ENCODE assay signal across 22 mouse cellular contexts in the genomic region with DNA sequence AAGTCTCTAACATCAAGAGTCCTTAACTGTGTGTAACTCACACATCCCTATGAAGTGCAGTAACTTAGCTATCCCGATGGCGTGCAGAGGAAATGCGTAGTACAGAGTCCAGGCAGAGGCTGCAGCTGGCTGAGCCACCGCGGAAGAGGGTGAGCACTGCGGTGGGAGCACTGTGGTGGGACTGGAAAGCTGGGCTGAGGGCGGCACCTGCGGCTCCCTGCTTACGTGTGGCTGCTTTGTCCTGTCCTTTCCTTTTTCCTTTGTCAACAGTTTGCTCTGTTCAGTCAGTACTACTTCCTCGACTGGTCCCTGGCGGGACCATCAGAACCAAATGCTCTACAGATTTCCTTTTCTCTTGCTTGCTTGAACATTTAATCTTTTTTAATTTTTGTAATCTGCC. TPM values are rescaled to one million over a fixed set of nuclear protein-coding genes. Genes with fewer than 3 reads are reported as not detected.
DNase-seq lines count a peak whose midpoint lies in the region.
"Had no signal": no experiment of that assay in that cellular context is flagged by ENCODE, and none has a peak within 500 bp of the region (broad histone marks: within the 10 kb centered on the region; RNA-seq: fewer than 3 reads in every experiment).

No protein-coding gene starts in this region.

- no peaks in the 10 kb centered on the region for H3K36me3 ChIP-seq in heart, embryonic 10.5 days
- H3K36me3 ChIP-seq: embryonic facial prominence, embryonic 15.5 days; forebrain, embryonic 10.5 days had no signal

- no peak overlapping the region for H3K4me3 ChIP-seq in heart, embryonic 10.5 days
- H3K4me3 ChIP-seq: embryonic facial prominence, embryonic 13.5 days; embryonic facial prominence, embryonic 15.5 days; erythroblast, embryonic 14.5 days; forebrain, embryonic 10.5 days; forebrain, embryonic 12.5 days had no signal

- no peaks in the 10 kb centered on the region for H3K27me3 ChIP-seq in heart, embryonic 10.5 days (ENCODE audit: insufficient read depth, poor library complexity, severe bottlenecking)
- H3K27me3 ChIP-seq: CH12.LX; embryonic facial prominence, embryonic 13.5 days; embryonic facial prominence, embryonic 15.5 days; forebrain, embryonic 12.5 days had no signal

- no peak overlapping the region for H3K27ac ChIP-seq in heart, embryonic 10.5 days
- H3K27ac ChIP-seq: embryonic facial prominence, embryonic 13.5 days; embryonic facial prominence, embryonic 15.5 days; forebrain, embryonic 10.5 days; forebrain, embryonic 12.5 days had no signal

- no peaks in the 10 kb centered on the region for H3K9me3 ChIP-seq in heart, embryonic 10.5 days
- H3K9me3 ChIP-seq: embryonic facial prominence, embryonic 13.5 days; embryonic facial prominence, embryonic 15.5 days; forebrain, embryonic 10.5 days; forebrain, embryonic 12.5 days had no signal

- WGBS in heart, embryonic 10.5 days = 72% methylated on average over 11 of the region's 11 CpGs

- H3K4me1 ChIP-seq in heart, embryonic 10.5 days = peaks cover 6% of the 10 kb centered on the region
- H3K4me1 ChIP-seq: embryonic facial prominence, embryonic 13.5 days; embryonic facial prominence, embryonic 15.5 days; forebrain, embryonic 10.5 days; forebrain, embryonic 12.5 days had no signal

- peak; percentile 62 for DNase-seq in heart, embryonic 10.5 days (ENCODE audit: low spot score)
- no peak for DNase-seq in heart, postnatal 4 days
- peak; percentile 42 for DNase-seq in ES-CJ7 (ENCODE audit: low read depth, low spot score)
- peak; percentile 53 for DNase-seq in ZHBTc4 (ENCODE audit: low read depth, low spot score)
- DNase-seq in layer of hippocampus, adult 9-10 months (ENCODE audit: low spot score) = no peak
- DNase-seq: adrenal gland, adult 2 months; adrenal gland, postnatal 10 days; adrenal gland, postnatal 25 days; B cell, adult 2 months; cerebellum, adult 11 months; cerebellum, adult 18-20 months; cerebellum, adult 8-10 months; cerebellum, adult 9-11 months; cerebellum, postnatal 14 days; cerebellum, postnatal 36 days; embryo, embryonic 11 days had no signal

RNA-seq across cellular contexts. Expression of a gene that starts 16.7 kb away (rescaled TPM):
- 74.4 and 79.4 TPM in 2 replicates for polyA plus RNA-seq in heart, embryonic 10.5 days (2016; fragmentation: Nextera tagmentation; extraction: Ambion mirVana)
- 10 to 100 TPM; 80.3 to 81.0 TPM for total RNA-seq in heart, postnatal 4 days (2021)

Comparison
In these comparisons a context has a peak if more than half of its experiments do, and no peak if none do; other contexts are left out.
1. DNase-seq: peak in heart, embryonic 10.5 days (single experiment), ES-CJ7 (single experiment) and ZHBTc4 (single experiment); none in heart, postnatal 4 days (single experiment) and layer of hippocampus, adult 9-10 months (single experiment).